Mouse (Mus musculus) ES-E14 (cell line): ENCODE data around the gene Aldh8a1.

Source experiments
- CHD2 ChIP-seq: IDR thresholded peaks from 2 replicates; pipeline ENCODE4 v1.6.1; 2014; ENCODE audit warnings: mild to moderate bottlenecking, low read depth, low read length, inconsistent platforms
- MAFK ChIP-seq: IDR thresholded peaks from 2 replicates; pipeline ENCODE4 v1.6.1; 2014; ENCODE audit warnings: mild to moderate bottlenecking, low read depth, low read length, inconsistent platforms; ENCODE audit not compliant: insufficient read depth
- ZNF384 ChIP-seq: IDR thresholded peaks from 2 replicates; pipeline ENCODE4 v1.6.1; 2012; ENCODE audit warnings: low read depth, low read length, inconsistent platforms

- TF ChIP-seq MAFK = no peak
- no peak for TF ChIP-seq CHD2
- TF ChIP-seq ZNF384 = no peak
Measured at GRCm38 (mm10) chr10:21335534-21335933, 41.6 kb upstream of the Aldh8a1 start.
